In the genomic region with DNA sequence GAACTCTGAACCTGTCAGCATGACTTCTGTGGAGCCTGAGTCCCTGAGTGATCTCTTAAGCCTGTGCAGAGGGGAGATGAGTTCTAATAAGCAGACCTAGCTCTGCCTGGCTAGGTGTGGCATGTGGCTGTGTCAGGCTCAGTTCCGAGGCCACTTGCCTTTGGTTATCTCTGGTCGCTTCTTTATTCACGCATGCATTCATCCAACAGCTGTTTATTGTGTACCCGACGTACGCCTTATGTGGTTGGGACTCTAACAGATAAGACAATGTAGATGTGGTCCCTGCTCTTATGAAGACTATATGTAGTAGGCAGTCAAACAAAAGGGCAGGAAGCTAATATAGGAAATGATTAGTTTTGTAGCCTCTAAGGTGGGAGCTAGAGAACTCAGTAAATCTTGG, we compare ENCODE assay signal across 22 mouse cellular contexts.
"Had no signal": no experiment of that assay in that cellular context is flagged by ENCODE, and none has a peak within 500 bp of the region (broad histone marks: within the 10 kb centered on the region; RNA-seq: fewer than 3 reads in every experiment).

No protein-coding gene starts in this region.

- ATAC-seq: midbrain, embryonic 16.5 days had no signal

- H3K9ac ChIP-seq: lung, embryonic 14.5 days; midbrain, embryonic 12.5 days; neural tube, embryonic 13.5 days; neural tube, embryonic 15.5 days; stomach, embryonic 15.5 days had no signal

- H3K4me2 ChIP-seq: lung, embryonic 14.5 days; midbrain, embryonic 12.5 days; neural tube, embryonic 13.5 days; neural tube, embryonic 15.5 days; stomach, embryonic 15.5 days had no signal

- H3K27ac ChIP-seq: midbrain, embryonic 10.5 days; midbrain, embryonic 12.5 days; neural tube, embryonic 13.5 days; neural tube, embryonic 15.5 days; stomach, embryonic 15.5 days; stomach, postnatal 0 days had no signal

- H3K36me3 ChIP-seq: midbrain, embryonic 12.5 days; neural tube, embryonic 13.5 days; neural tube, embryonic 15.5 days; stomach, embryonic 15.5 days had no signal

- H3K9me3 ChIP-seq: midbrain, embryonic 10.5 days; midbrain, embryonic 12.5 days; neural tube, embryonic 13.5 days; neural tube, embryonic 15.5 days; stomach, embryonic 15.5 days had no signal

- H3K27me3 ChIP-seq: neural tube, embryonic 15.5 days; stomach, embryonic 15.5 days had no signal

- DNase-seq: lung, adult 18-20 months; lung, embryonic 14.5 days; lung, postnatal 10 days; lung, postnatal 4 days; midbrain, embryonic 14.5 days; retina, postnatal 1 day; right cerebral cortex, adult 18-20 months; right cerebral cortex, postnatal 25 days; right cerebral cortex, postnatal 4 days; spleen, adult 18-20 months; thymus, adult 2 months; thymus, postnatal 25 days; thymus, postnatal 4 days had no signal

- H3K4me3 ChIP-seq: megakaryocyte, embryonic 14.5 days; midbrain, embryonic 10.5 days; midbrain, embryonic 12.5 days; myocyte; neural tube, embryonic 13.5 days; neural tube, embryonic 15.5 days; stomach, embryonic 15.5 days had no signal
